Mouse (Mus musculus) forebrain, embryonic 11.5 days (tissue): ENCODE measurements around the gene Cwf19l1. TPM values are rescaled to one million over a fixed set of nuclear protein-coding genes. Genes with fewer than 3 reads are reported as not detected.
"Not testable (repeated sequence)": the region's sequence is repeated elsewhere in the genome, so short reads cannot be mapped to it uniquely, and the experiment has no call there.

Source experiments
- ATAC-seq: fragments of 200-750 bp; cut with Nextera tagmentation; replicated peaks from 2 replicates; pipeline ENCODE4 v1.8.0; 2017; ENCODE audit warnings: moderate TSS enrichment; ENCODE audit not compliant: low FRiP score
- DNase-seq: peaks from one replicate; pipeline ENCODE4 v3.0.0-alpha.2; 2017; ENCODE audit warnings: low spot score
- H3K27ac ChIP-seq: fragments of 300-500 bp; sonication (generic); 2 replicates; pipeline ENCODE4 v1.5.1; 2014; ENCODE audit warnings: low read depth, low read length
- H3K27me3 ChIP-seq: fragments of 300-500 bp; sonication (generic); 2 replicates; pipeline ENCODE4 v1.6.1; 2014; ENCODE audit warnings: mild to moderate bottlenecking, low read length, mixed read lengths; ENCODE audit not compliant: control insufficient read depth, insufficient read depth
- H3K36me3 ChIP-seq: fragments of 300-500 bp; sonication (generic); 2 replicates; pipeline ENCODE4 v1.6.1; 2014; ENCODE audit warnings: mild to moderate bottlenecking, low read length, moderate library complexity, mixed read lengths; ENCODE audit not compliant: control insufficient read depth, insufficient read depth
- H3K4me1 ChIP-seq: fragments of 300-500 bp; sonication (generic); replicated peaks from 2 replicates; pipeline ENCODE4 v1.6.1; 2014; ENCODE audit warnings: low read length, mixed read lengths; ENCODE audit not compliant: control insufficient read depth, insufficient read depth
- H3K4me2 ChIP-seq: fragments of 300-500 bp; sonication (generic); 2 replicates; pipeline ENCODE4 v1.6.1; 2014; ENCODE audit warnings: low read depth, mild to moderate bottlenecking, low read length, moderate library complexity, mixed read lengths; ENCODE audit not compliant: severe bottlenecking
- H3K4me3 ChIP-seq: fragments of 300-500 bp; sonication (generic); 2 replicates; pipeline ENCODE4 v1.5.1; 2014; ENCODE audit warnings: low read depth, low read length
- H3K9ac ChIP-seq: fragments of 300-500 bp; sonication (generic); 2 replicates; pipeline ENCODE4 v1.6.1; 2014; ENCODE audit warnings: low read length
- H3K9me3 ChIP-seq: fragments of 300-500 bp; sonication (generic); 2 replicates; pipeline ENCODE4 v1.6.1; 2016; ENCODE audit warnings: low read length, mixed read lengths; ENCODE audit not compliant: control insufficient read depth
- WGBS: fragments of 180-500 bp; shearing (Covaris S2); extraction: QIAGEN DNeasy Blood & Tissue Kit; methylation state at CpG from one replicate; pipeline ENCODE4 v1.1.7; 2014; 5-methylcytosine and 5-hydroxymethylcytosine counted together
- polyA plus RNA-seq: library from polyadenylated mRNA; unstranded; fragments of >200 nt; fragmentation: Nextera tagmentation; extraction: Ambion mirVana; gene quantifications from 2 replicates; pipeline ENCODE4 v1.2.1, GENCODE M21; 2014

The Cwf19l1 gene
- polyA plus RNA-seq, 1 experiment from 2014 or later: 47.9 TPM

DNA sequence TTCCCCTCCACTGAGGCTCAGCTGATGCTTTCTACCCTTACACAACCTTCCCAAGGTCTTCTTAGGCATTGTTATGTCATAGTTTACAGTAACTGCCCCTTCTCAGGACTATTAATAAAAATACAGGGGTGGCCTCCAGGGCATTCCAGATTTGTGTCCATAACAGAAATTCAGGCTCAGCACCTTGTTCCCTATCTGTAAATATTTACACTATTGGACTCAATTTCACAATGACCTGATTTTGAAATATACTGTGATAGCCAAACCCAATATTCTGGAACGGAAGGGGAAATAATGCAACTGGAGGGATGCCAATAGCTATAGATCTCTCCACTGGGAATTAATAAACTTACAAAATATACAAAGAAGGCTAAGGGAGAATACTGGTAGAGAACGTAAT lies 7.1 kb downstream of the Cwf19l1 start:
- ATAC-seq (no peak), DNase-seq (no peak)
- no peaks in the 10 kb centered on the region for H3K9me3 ChIP-seq
- no peaks in the 10 kb centered on the region for H3K4me1 ChIP-seq
- H3K36me3 ChIP-seq: peaks cover 2% of the 10 kb centered on the region; the same call in 1 of the 2 replicates
- no peak overlapping the region for H3K4me2 ChIP-seq
- no peak overlapping the region for H3K9ac ChIP-seq
- H3K4me3 ChIP-seq: no peak overlapping the region
- 91% methylated on average over 2 of the region's 2 CpGs for WGBS
- H3K27ac ChIP-seq: no peak overlapping the region
- no peaks in the 10 kb centered on the region for H3K27me3 ChIP-seq

DNA sequence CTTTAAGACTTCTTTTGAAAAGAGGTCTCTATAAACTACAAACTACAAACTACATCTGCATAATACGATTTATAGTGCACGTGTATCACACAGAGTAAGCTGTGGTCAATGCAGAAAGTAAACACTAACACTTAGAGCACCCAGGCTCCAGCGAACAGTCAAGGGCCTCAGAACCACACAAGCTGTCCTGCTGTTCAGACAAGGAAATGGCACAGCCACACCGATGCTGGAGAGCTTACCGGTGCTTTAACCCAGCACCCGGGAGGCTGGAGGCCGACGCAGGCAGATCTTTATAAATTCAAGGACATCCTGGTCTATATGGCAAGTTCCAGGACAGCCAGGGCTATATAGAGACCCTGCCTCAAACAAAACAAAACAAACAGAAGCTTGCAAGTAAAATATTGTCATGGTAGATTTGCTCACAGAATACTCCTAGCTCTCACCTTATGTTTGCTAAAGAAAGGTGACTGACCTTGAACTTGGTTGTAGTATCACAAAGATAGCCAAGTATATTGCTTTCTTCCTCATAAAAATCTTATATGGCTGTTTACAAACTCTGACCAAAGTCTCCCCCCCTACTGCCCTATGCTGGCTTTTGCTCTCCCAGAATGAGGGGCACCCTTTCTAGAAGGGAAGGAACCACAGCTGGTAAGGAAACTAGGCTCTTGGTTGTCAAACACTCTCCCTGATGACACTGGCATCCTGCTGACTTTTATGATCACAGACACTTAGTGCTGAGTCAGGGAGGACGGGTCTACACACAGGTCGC lies 7.8 kb downstream of the Cwf19l1 start:
- no peak overlapping the region for H3K4me3 ChIP-seq
- ATAC-seq (no peak), DNase-seq (no peak)
- no peaks in the 10 kb centered on the region for H3K4me1 ChIP-seq
- WGBS: 95% methylated on average over 10 of the region's 10 CpGs
- no peak overlapping the region for H3K9ac ChIP-seq
- H3K36me3 ChIP-seq: peaks cover 2% of the 10 kb centered on the region; the same call in 1 of the 2 replicates
- H3K4me2 ChIP-seq: no peak overlapping the region
- H3K9me3 ChIP-seq: no peaks in the 10 kb centered on the region
- no peak overlapping the region for H3K27ac ChIP-seq
- no peaks in the 10 kb centered on the region for H3K27me3 ChIP-seq

DNA sequence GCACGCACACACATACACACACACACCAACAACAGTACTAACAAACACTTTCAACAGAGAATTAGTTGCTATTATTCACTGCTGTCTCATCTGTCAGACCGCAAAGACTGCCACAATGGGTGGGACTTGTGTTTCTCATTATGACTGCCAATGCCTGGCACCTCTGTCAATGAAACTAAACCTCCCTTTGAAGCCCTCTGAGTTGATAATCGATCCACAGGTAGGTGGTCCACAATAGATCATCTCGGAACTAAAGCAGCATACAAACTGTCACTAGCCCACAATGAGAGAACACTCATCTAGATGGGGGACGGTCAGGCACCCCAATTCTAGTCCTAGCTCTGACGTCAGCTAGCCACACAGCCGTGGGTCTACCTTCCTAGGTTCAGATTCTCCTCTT lies 14.5 kb downstream of the Cwf19l1 start:
- no peak for ATAC-seq
- 93% methylated on average over 7 of the region's 7 CpGs for WGBS
- Histone ChIP-seq H3K4me2 (no peak overlapping the region), H3K27me3 (no peaks in the 10 kb centered on the region), H3K9me3 (no peaks in the 10 kb centered on the region), H3K4me1 (no peaks in the 10 kb centered on the region), H3K9ac (no peak overlapping the region), H3K36me3 (peaks cover 3% of the 10 kb centered on the region; the same call in 1 of the 2 replicates), H3K27ac (no peak overlapping the region), H3K4me3 (no peak overlapping the region)
- DNase-seq: no peak

DNA sequence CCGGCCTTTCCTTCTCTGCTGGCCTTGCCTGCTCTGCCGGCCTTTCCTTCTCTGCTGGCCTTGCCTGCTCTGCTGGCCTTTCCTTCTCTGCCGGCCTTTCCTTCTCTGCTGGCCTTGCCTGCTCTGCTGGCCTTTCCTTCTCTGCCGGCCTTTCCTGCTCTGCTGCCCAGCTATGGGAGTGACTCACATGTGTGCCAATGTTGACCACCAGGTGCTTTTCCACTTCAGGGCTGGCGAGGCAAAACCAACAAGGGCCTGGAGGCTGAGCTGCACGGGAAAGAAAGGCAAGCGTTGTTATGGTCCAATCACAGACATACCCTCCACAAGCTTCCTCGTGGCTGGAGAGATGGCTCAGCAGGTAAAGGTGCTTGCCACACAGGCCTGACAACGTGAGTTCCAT lies 15.0 kb downstream of the Cwf19l1 start:
- not testable (repeated sequence) for H3K9me3 ChIP-seq, H3K4me1 ChIP-seq, H3K27ac ChIP-seq, H3K9ac ChIP-seq, DNase-seq, ATAC-seq, H3K27me3 ChIP-seq, H3K36me3 ChIP-seq, H3K4me3 ChIP-seq, H3K4me2 ChIP-seq
- WGBS: 91% methylated on average over 7 of the region's 9 CpGs

DNA sequence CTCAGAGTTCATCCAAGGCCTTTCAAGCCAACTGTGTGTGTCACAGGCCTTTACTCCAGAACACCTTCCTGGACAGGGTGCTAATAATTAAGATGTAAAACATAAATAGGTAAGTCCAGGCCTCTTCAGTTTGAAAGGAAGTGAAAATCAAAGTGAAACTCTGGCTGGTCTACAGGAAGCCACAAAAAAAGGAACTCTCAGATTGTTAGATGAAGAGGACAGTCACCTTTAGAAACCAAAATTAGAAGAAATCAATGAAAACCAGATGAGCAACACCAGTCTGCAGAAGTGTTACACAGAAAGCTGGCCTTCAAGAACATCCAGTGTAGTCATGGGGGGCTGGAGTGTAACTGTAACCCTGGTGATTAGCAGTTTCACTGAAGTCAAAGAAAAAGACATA lies 17.9 kb downstream of the Cwf19l1 start:
- DNase-seq: no peak
- Histone ChIP-seq H3K4me1 (no peaks in the 10 kb centered on the region), H3K9me3 (no peaks in the 10 kb centered on the region), H3K4me3 (no peak overlapping the region), H3K9ac (no peak overlapping the region), H3K36me3 (peaks cover 7% of the 10 kb centered on the region), H3K27ac (no peak overlapping the region), H3K27me3 (no peaks in the 10 kb centered on the region), H3K4me2 (no peak overlapping the region)
- no peak for ATAC-seq

DNA sequence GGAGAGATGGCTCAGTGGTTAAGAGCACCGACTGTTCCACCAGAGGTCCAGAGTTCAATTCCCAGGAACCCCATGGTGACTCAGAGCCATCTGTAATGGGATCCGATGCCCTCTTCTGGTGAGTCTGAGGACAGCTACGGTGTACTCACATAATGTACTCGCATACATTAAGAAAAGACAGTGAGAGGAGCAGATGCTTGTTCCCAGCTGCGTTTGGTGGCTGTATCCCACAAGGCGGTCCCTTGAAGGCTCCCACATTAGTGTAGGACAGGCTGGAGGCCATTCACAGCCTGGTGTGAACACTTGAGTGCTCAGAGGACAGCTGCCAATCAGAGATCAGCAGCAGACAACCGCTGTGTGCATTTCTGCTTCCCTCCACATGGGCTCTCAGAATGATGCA lies 24.0 kb downstream of the Cwf19l1 start:
- ATAC-seq (no peak), DNase-seq (no peak)
- no peak overlapping the region for H3K9ac ChIP-seq
- WGBS: 66% methylated on average over 7 of the region's 7 CpGs
- H3K27me3 ChIP-seq: no peaks in the 10 kb centered on the region
- no peaks in the 10 kb centered on the region for H3K9me3 ChIP-seq
- H3K4me1 ChIP-seq: peaks cover 1% of the 10 kb centered on the region; the same call in 1 of the 2 replicates
- no peak overlapping the region for H3K4me2 ChIP-seq
- H3K36me3 ChIP-seq: peaks cover 7% of the 10 kb centered on the region
- H3K27ac ChIP-seq: no peak overlapping the region
- H3K4me3 ChIP-seq: no peak overlapping the region

DNA sequence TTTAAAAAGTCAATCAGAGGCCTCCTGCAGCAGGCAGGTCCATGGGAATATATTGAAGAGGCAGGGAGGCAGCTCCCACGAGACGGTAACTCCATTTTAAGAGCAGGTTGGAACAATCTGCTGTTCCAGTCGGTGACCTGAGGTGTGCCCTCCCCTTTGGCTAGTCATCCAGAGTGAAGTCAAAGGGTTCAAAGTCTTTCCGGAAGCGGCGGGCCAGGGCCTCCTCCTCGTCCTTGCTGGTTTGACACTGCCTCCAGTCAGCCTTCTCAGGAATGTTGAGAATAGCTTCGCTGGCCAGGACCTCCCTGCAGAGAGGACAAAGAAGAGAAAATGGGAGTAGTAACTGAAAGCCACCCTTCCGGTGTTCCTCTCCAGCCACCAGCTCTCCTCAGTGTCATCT lies 25.3 kb downstream of the Cwf19l1 start:
- Histone ChIP-seq H3K4me1 (peaks cover 6% of the 10 kb centered on the region), H3K4me2 (no peak overlapping the region), H3K4me3 (no peak overlapping the region), H3K9me3 (no peaks in the 10 kb centered on the region), H3K27ac (no peak overlapping the region), H3K27me3 (no peaks in the 10 kb centered on the region), H3K36me3 (peaks cover 7% of the 10 kb centered on the region), H3K9ac (no peak overlapping the region)
- WGBS: 92% methylated on average over 9 of the region's 9 CpGs
- ATAC-seq: no peak
- no peak for DNase-seq

DNA sequence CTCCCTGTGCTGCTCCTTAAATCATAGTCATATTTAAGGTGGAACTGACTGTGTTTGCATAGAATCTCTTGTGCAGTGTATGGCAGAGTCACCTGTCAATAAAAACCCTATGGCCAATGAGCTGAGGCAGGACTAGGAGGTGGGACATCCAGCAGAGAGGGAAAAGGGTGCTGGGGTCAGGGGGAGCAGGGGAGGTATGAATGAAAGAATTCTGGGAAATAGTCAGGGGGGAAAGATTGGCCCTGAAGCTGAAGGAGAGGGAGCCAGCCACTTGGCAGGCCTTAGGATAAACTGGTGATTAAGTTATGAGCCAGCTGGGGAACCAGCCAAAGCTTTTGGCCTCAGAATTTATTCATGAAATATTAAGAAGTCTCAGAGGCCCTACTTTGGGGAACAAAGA lies 26.7 kb downstream of the Cwf19l1 start:
- no peak overlapping the region for H3K4me3 ChIP-seq
- H3K27ac ChIP-seq: no peak overlapping the region
- H3K9ac ChIP-seq: no peak overlapping the region
- no peaks in the 10 kb centered on the region for H3K27me3 ChIP-seq
- H3K4me1 ChIP-seq: peaks cover 6% of the 10 kb centered on the region
- no peak overlapping the region for H3K4me2 ChIP-seq
- H3K36me3 ChIP-seq: peaks cover 7% of the 10 kb centered on the region
- ATAC-seq (no peak), DNase-seq (no peak)
- H3K9me3 ChIP-seq: no peaks in the 10 kb centered on the region
